Mouse (Mus musculus): ENCODE measurements around the gene Kcnd3. TPM values are rescaled to one million over a fixed set of nuclear protein-coding genes. Genes with fewer than 3 reads are reported as not detected.

Gene Kcnd3
- polyA plus RNA-seq, 1 experiment from 2014 or later = 0.02 TPM

DNA sequence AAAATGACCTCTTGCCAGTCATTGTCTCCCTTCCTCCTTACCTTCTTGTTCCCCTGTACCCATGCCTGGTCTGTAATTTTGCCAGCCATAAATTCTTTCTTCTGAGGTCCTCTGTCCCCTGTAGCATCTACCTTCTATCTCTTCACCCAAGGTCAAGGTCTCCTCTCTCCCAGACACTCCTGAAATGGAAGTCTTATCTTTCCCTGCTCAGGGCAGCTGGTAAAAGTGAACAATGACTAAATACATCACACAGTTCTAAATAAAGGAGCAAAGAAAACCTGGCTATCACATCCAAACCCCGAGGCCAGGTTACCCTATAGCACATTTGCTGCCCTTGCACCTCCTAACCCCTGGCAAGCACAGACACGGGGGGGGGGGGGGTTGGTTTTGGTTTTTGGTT is 208.4 kb downstream of the Kcnd3 start:
- no peak overlapping the region for H3K27ac ChIP-seq (ENCODE audit: low read depth)
- H3K27me3 ChIP-seq (ENCODE audit: insufficient read depth, low read length) = no peaks in the 10 kb centered on the region
- 39% methylated on average over 2 of the region's 2 CpGs for WGBS (ENCODE audit: insufficient replicate concordance)
- TF ChIP-seq CTCF (IDR thresholded peaks at IDR 0.05; ENCODE audit: low read depth) (no peak), EP300 (IDR thresholded peaks at IDR 0.05; ENCODE audit: low read depth) (no peak)
- ATAC-seq (no peak), DNase-seq (no peak)
- H3K4me2 ChIP-seq (ENCODE audit: low read depth, low read length) = no peak overlapping the region
- H3K9me3 ChIP-seq (ENCODE audit: low read length) = no peaks in the 10 kb centered on the region
- H3K9ac ChIP-seq (replicated peaks) = no peak overlapping the region
- no peaks in the 10 kb centered on the region for H3K4me1 ChIP-seq (ENCODE audit: insufficient read depth)
- H3K4me3 ChIP-seq (ENCODE audit: low read depth, low read length) = no peak overlapping the region
- no peaks in the 10 kb centered on the region for H3K36me3 ChIP-seq (replicated peaks; ENCODE audit: insufficient read depth, low read length)

DNA sequence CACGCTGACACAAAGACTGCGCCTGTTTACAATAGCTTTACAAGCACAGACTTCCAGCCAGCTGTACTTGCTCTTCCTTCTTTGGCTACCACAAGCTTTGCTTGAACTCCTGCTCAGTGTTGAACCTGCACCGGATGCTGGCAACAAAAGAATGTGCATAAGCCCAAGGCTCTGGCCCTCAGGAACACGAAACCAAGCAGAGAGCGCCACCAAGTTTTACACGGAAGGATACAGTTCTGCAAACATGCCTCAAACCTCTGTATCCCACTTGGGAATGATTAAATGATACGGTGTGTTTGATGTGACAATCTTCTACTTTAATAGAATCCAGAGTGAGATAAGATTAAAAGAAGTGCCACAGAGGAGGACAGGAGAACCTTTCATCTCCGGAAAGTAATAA is 210.9 kb downstream of the Kcnd3 start:
- 66% methylated on average over 8 of the region's 8 CpGs for WGBS (ENCODE audit: insufficient replicate concordance)
- H3K9me3 ChIP-seq (ENCODE audit: low read length) = no peaks in the 10 kb centered on the region
- no peaks in the 10 kb centered on the region for H3K27me3 ChIP-seq (ENCODE audit: insufficient read depth, low read length)
- no peak for DNase-seq
- no peak overlapping the region for H3K27ac ChIP-seq (ENCODE audit: low read depth)
- no peak for ATAC-seq
- H3K4me1 ChIP-seq (ENCODE audit: insufficient read depth) = no peaks in the 10 kb centered on the region
- H3K9ac ChIP-seq (replicated peaks) = no peak overlapping the region
- no peak for TF ChIP-seq CTCF (IDR thresholded peaks at IDR 0.05; ENCODE audit: low read depth)
- H3K4me2 ChIP-seq (ENCODE audit: low read depth, low read length) = no peak overlapping the region
- no peaks in the 10 kb centered on the region for H3K36me3 ChIP-seq (replicated peaks; ENCODE audit: insufficient read depth, low read length)
- H3K4me3 ChIP-seq (ENCODE audit: low read depth, low read length) = no peak overlapping the region

DNA sequence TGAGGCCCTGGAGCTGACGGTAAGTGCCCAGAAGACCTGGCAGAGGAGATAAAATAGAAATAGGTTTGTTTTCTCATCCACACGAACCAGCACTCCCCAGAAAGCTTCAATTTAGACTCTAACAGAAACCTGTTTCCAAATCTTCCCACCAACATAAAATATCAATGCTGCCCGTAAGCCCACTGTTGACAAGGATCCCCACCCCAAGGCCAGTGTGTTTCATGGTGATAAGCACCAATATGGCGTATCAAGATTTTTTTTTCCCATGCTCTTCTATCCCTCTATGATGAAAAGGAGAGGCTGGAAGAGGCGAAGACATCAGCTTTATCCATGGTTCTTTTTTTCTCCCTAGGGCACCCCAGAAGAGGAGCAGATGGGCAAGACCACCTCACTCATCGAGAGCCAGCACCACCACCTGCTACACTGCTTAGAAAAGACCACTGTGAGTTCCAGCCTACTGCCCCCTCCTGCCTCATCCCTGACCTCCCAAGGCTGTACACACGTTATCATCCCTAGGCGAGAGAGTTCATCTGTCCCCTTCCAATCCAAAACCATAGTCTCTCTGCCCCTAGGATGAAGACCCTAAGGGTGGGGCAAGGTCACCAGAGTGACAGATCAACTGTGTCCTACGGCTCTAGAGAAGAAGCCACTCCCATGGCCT is 213.1 kb downstream of the Kcnd3 start:
- Histone ChIP-seq H3K4me2 (ENCODE audit: low read depth, low read length) (no peak overlapping the region), H3K4me1 (ENCODE audit: insufficient read depth) (no peaks in the 10 kb centered on the region), H3K27ac (ENCODE audit: low read depth) (no peak overlapping the region), H3K36me3 (replicated peaks; ENCODE audit: insufficient read depth, low read length) (no peaks in the 10 kb centered on the region), H3K9me3 (ENCODE audit: low read length) (no peaks in the 10 kb centered on the region), H3K9ac (replicated peaks) (no peak overlapping the region), H3K27me3 (ENCODE audit: insufficient read depth, low read length) (no peaks in the 10 kb centered on the region), H3K4me3 (ENCODE audit: low read depth, low read length) (no peak overlapping the region)
- TF ChIP-seq EP300 (IDR thresholded peaks at IDR 0.05; ENCODE audit: low read depth) (no peak), CTCF (IDR thresholded peaks at IDR 0.05; ENCODE audit: low read depth) (no peak)
- 65% methylated on average over 9 of the region's 9 CpGs for WGBS (ENCODE audit: insufficient replicate concordance)
- DNase-seq = no peak
- ATAC-seq = no peak

GRCm38 (mm10) chr3:105666996-105667523 is 214.9 kb downstream of the Kcnd3 start:
- Histone ChIP-seq H3K9me3 (ENCODE audit: low read length) (no peaks in the 10 kb centered on the region), H3K9ac (replicated peaks) (no peak overlapping the region), H3K4me1 (ENCODE audit: insufficient read depth) (no peaks in the 10 kb centered on the region), H3K4me2 (ENCODE audit: low read depth, low read length) (no peak overlapping the region), H3K4me3 (ENCODE audit: low read depth, low read length) (no peak overlapping the region), H3K27me3 (ENCODE audit: insufficient read depth, low read length) (no peaks in the 10 kb centered on the region), H3K36me3 (replicated peaks; ENCODE audit: insufficient read depth, low read length) (no peaks in the 10 kb centered on the region), H3K27ac (ENCODE audit: low read depth) (no peak overlapping the region)
- no peak for DNase-seq
- no peak for ATAC-seq
- TF ChIP-seq EP300 (IDR thresholded peaks at IDR 0.05; ENCODE audit: low read depth) (no peak), CTCF (IDR thresholded peaks at IDR 0.05; ENCODE audit: low read depth) (no peak)
- WGBS (ENCODE audit: insufficient replicate concordance) = 52% methylated on average over 4 of the region's 4 CpGs

- H3K27me3 ChIP-seq (ENCODE audit: insufficient read depth, low read length) = no peaks in the 10 kb centered on the region
- no peaks in the 10 kb centered on the region for H3K9me3 ChIP-seq (ENCODE audit: low read length)
- TF ChIP-seq EP300 (IDR thresholded peaks at IDR 0.05; ENCODE audit: low read depth) = no peak
- no peak for TF ChIP-seq CTCF (IDR thresholded peaks at IDR 0.05; ENCODE audit: low read depth)
- H3K4me3 ChIP-seq (ENCODE audit: low read depth, low read length) = no peak overlapping the region
- WGBS (ENCODE audit: insufficient replicate concordance) = 42% methylated on average over 9 of the region's 9 CpGs
- H3K27ac ChIP-seq (ENCODE audit: low read depth) = no peak overlapping the region
- DNase-seq (no peak), ATAC-seq (no peak)
- no peak overlapping the region for H3K4me2 ChIP-seq (ENCODE audit: low read depth, low read length)
- no peak overlapping the region for H3K9ac ChIP-seq (replicated peaks)
- no peaks in the 10 kb centered on the region for H3K4me1 ChIP-seq (ENCODE audit: insufficient read depth)
- no peaks in the 10 kb centered on the region for H3K36me3 ChIP-seq (replicated peaks; ENCODE audit: insufficient read depth, low read length)
Observed at GRCm38 (mm10) chr3:105668161-105668560, 216.0 kb downstream of the Kcnd3 start.

DNA sequence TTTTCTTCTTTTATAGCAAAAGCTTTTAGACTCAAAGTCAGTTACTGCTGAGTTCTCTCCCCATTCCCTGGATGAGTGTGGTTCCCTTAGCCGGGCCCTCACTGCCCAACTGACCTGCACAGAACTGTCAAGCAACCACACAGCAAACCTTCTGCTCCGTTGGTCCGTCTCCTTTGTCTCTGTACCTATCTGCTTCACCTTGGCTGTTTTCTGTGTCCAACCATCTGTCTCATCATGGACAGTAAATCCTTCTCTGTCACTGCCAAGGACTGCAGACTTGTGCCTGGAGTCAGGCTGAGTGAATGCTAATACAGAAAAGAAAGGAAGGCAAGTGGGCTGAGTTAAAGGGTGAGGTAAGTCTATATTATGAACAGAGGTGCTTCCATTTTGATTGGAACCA is 217.6 kb downstream of the Kcnd3 start:
- 66% methylated on average over 3 of the region's 3 CpGs for WGBS (ENCODE audit: insufficient replicate concordance)
- Histone ChIP-seq H3K4me2 (ENCODE audit: low read depth, low read length) (no peak overlapping the region), H3K36me3 (replicated peaks; ENCODE audit: insufficient read depth, low read length) (no peaks in the 10 kb centered on the region), H3K9ac (replicated peaks) (no peak overlapping the region), H3K27me3 (ENCODE audit: insufficient read depth, low read length) (no peaks in the 10 kb centered on the region), H3K27ac (ENCODE audit: low read depth) (no peak overlapping the region), H3K9me3 (ENCODE audit: low read length) (no peaks in the 10 kb centered on the region), H3K4me3 (ENCODE audit: low read depth, low read length) (no peak overlapping the region), H3K4me1 (ENCODE audit: insufficient read depth) (no peaks in the 10 kb centered on the region)
- TF ChIP-seq CTCF (IDR thresholded peaks at IDR 0.05; ENCODE audit: low read depth) (no peak), EP300 (IDR thresholded peaks at IDR 0.05; ENCODE audit: low read depth) (no peak)
- ATAC-seq (no peak), DNase-seq (no peak)

Data from liver, postnatal 0 days (tissue).